Mouse (Mus musculus) CH12.LX (cell line): ENCODE data around the gene Dixdc1. TPM values are rescaled to one million over a fixed set of nuclear protein-coding genes. Genes with fewer than 3 reads are reported as not detected.

Experiments used
- DNase-seq: peaks from one replicate; pipeline ENCODE4 v3.0.0-alpha.2; 2013; ENCODE audit errors: extremely low read depth
- H3K27ac ChIP-seq: 2 replicates; pipeline ENCODE4 v1.5.1; 2012; ENCODE audit warnings: low read depth, mild to moderate bottlenecking, control low read depth, moderate library complexity; ENCODE audit not compliant: insufficient read depth
- H3K27me3 ChIP-seq: replicated peaks from 2 replicates; pipeline ENCODE3; 2012; ENCODE audit warnings: inconsistent platforms
- H3K36me3 ChIP-seq, 2 experiments: replicated peaks in 1 of 2; 2 replicates each; pipeline versions ENCODE3 to v1.6.1; 2012; ENCODE audit warnings: inconsistent platforms in 1 of 2, low read length in 1 of 2, mild to moderate bottlenecking in 1 of 2, mixed read lengths in 1 of 2, moderate library complexity in 1 of 2; ENCODE audit not compliant: control insufficient read depth in 1 of 2, insufficient read depth in 1 of 2
- H3K4me1 ChIP-seq, 2 experiments: 2 replicates each; pipeline ENCODE4 v1.6.1; 2012; ENCODE audit warnings: inconsistent platforms in 1 of 2, moderate library complexity in 1 of 2; ENCODE audit not compliant: insufficient read depth in 2 of 2, control insufficient read depth in 1 of 2
- H3K4me2 ChIP-seq: 2 replicates; pipeline ENCODE4 v1.6.1; 2012; ENCODE audit warnings: low read depth, mild to moderate bottlenecking, control low read depth; ENCODE audit not compliant: poor library complexity, insufficient read depth, severe bottlenecking
- H3K4me3 ChIP-seq, 3 experiments: fragments of 150-350 bp in 1 of 3; sonication (generic) in 1 of 3; replicated peaks in 1 of 3; 2 replicates each; pipeline versions ENCODE3 to v1.5.1; 2011 to 2012; ENCODE audit warnings: low read depth in 2 of 3, low read length in 2 of 3, mild to moderate bottlenecking in 2 of 3, moderate library complexity in 2 of 3, control low read depth in 1 of 3, improper control_type of control experiment in 1 of 3, inconsistent platforms in 1 of 3, mixed read lengths in 1 of 3; ENCODE audit not compliant: poor library complexity in 1 of 3
- H3K79me2 ChIP-seq: replicated peaks from 2 replicates; pipeline ENCODE4 v1.6.1; 2012; ENCODE audit warnings: mild to moderate bottlenecking, moderate library complexity; ENCODE audit not compliant: control insufficient read depth, poor library complexity, insufficient read depth, severe bottlenecking; ENCODE audit errors: extremely low read depth
- H3K9ac ChIP-seq: 2 replicates; pipeline ENCODE4 v1.6.1; 2012; ENCODE audit warnings: low read depth, mild to moderate bottlenecking, control low read depth, moderate library complexity; ENCODE audit not compliant: insufficient read depth
- H3K9me3 ChIP-seq: replicated peaks from 2 replicates; pipeline ENCODE3; 2012; ENCODE audit warnings: low read length, inconsistent platforms, mixed read lengths
- CHD1 ChIP-seq: IDR thresholded peaks from 2 replicates; pipeline ENCODE4 v1.6.1; 2012; ENCODE audit warnings: low read depth, low read length, improper control_type of control experiment, inconsistent platforms
- CTCF ChIP-seq, 2 experiments: IDR thresholded peaks in 1 of 2; conservative IDR thresholded peaks in 1 of 2; 2 replicates each; pipeline ENCODE4 v1.5.1; 2011 to 2012; ENCODE audit warnings: low read depth in 2 of 2, low read length in 2 of 2, improper control_type of control experiment in 1 of 2, inconsistent platforms in 1 of 2, mild to moderate bottlenecking in 1 of 2, moderate library complexity in 1 of 2
- ETS1 ChIP-seq: conservative IDR thresholded peaks from 2 replicates; pipeline ENCODE4 v1.6.1; 2012; ENCODE audit warnings: low read depth, mild to moderate bottlenecking, inconsistent platforms, low read length, improper control_type of control experiment, moderate library complexity
- HCFC1 ChIP-seq: IDR thresholded peaks from 2 replicates; pipeline ENCODE4 v1.6.1; 2012; ENCODE audit warnings: low read depth, mild to moderate bottlenecking, inconsistent platforms, low read length, improper control_type of control experiment
- KAT2A ChIP-seq: IDR thresholded peaks from 2 replicates; pipeline ENCODE4 v1.6.1; 2012; ENCODE audit warnings: low read length, improper control_type of control experiment, inconsistent platforms; ENCODE audit not compliant: insufficient replicate concordance
- MAZ ChIP-seq: IDR thresholded peaks from 2 replicates; pipeline ENCODE4 v1.6.1; 2012; ENCODE audit warnings: low read depth, mild to moderate bottlenecking, inconsistent platforms, low read length, improper control_type of control experiment, moderate library complexity
- MXI1 ChIP-seq: IDR thresholded peaks from 2 replicates; pipeline ENCODE4 v1.6.1; 2011; ENCODE audit warnings: mild to moderate bottlenecking, low read depth, low read length, improper control_type of control experiment
- MYC ChIP-seq: IDR thresholded peaks from 2 replicates; pipeline ENCODE4 v1.6.1; 2011; ENCODE audit warnings: low read depth, mild to moderate bottlenecking, improper control_type of control experiment, low read length
- NRF1 ChIP-seq: IDR thresholded peaks from 2 replicates; pipeline ENCODE4 v1.6.1; 2014; ENCODE audit warnings: low read depth, mild to moderate bottlenecking, inconsistent platforms, low read length, improper control_type of control experiment, moderate library complexity
- PAX5 ChIP-seq: IDR thresholded peaks from 2 replicates; pipeline ENCODE4 v1.6.1; 2012; ENCODE audit warnings: low read length, inconsistent platforms, mixed read lengths
- TCF12 ChIP-seq: IDR thresholded peaks from 2 replicates; pipeline ENCODE4 v1.6.1; 2014; ENCODE audit warnings: low read depth, mild to moderate bottlenecking, inconsistent platforms, low read length, improper control_type of control experiment
- USF2 ChIP-seq: conservative IDR thresholded peaks from 2 replicates; pipeline ENCODE4 v1.6.1; 2011; ENCODE audit warnings: low read depth, low read length, improper control_type of control experiment
- ZKSCAN1 ChIP-seq: IDR thresholded peaks from 2 replicates; pipeline ENCODE4 v1.6.1; 2012; ENCODE audit warnings: low read depth, inconsistent platforms, low read length, improper control_type of control experiment, borderline replicate concordance
- dilution Hi-C: fragments of 300-500 bp; cut with MboI; formaldehyde crosslinking; loops from 2 replicates; pipeline ENCODE4 v1.14.3; 2020; ENCODE audit warnings: low sequenced_read_pairs; ENCODE audit not compliant: extremely low pct_unique_long_range_greater_than_20kb, extremely low pct_ligation_motif_present
- in situ Hi-C: fragments of 300-500 bp; cut with MboI; formaldehyde crosslinking; loops from 3 replicates; pipeline ENCODE4 v1.14.3; 2019; ENCODE audit warnings: low sequenced_read_pairs, low pct_ligation_motif_present, low pct_unique_long_range_greater_than_20kb, mixed read lengths
- polyA plus RNA-seq: library from polyadenylated mRNA; unstranded; fragments of >175 nt; gene quantifications from 2 replicates; pipeline ENCODE4 v1.2.1, GENCODE M21; 2012; ENCODE audit warnings: low read depth; ENCODE audit not compliant: insufficient read length
- total RNA-seq, 2 experiments: library from RNA; depleted of rRNA; stranded (reverse); fragments of 300-350 nt in 1 of 2; fragments of >200 nt in 1 of 2; gene quantifications; 2 replicates each; pipeline ENCODE4 v1.2.3; 2012 to 2014

The Dixdc1 gene
- total and polyA plus RNA-seq, 3 experiments, result 0.13 to 0.23 (median 0.21) TPM

GRCm38 (mm10) chr9:50725921-50726590 lies 13.3 kb downstream of the Dixdc1 start:
- H3K9ac ChIP-seq, result no peak overlapping the region
- H3K27me3 ChIP-seq, result no peaks in the 10 kb centered on the region
- no peak overlapping the region for H3K27ac ChIP-seq
- TF ChIP-seq MYC, result no peak
- TF ChIP-seq KAT2A, result no peak
- no peak for TF ChIP-seq NRF1
- TF ChIP-seq TCF12, result no peak
- TF ChIP-seq CTCF (conservative IDR thresholded peaks at IDR 0.05 in 1 of 2, IDR thresholded peaks at IDR 0.05 in 1 of 2; ENCODE audit: low read depth in 2 of 2, low read length in 2 of 2), result no peak
- no peak for TF ChIP-seq MXI1
- no peak for TF ChIP-seq PAX5
- TF ChIP-seq MAZ, result no peak
- TF ChIP-seq HCFC1, result no peak
- TF ChIP-seq ZKSCAN1, result no peak
- in situ Hi-C loops (no loop called here), dilution Hi-C loops (no loop called here)
- H3K4me3 ChIP-seq, result no peak overlapping the region
- no peaks in the 10 kb centered on the region for H3K9me3 ChIP-seq
- H3K79me2 ChIP-seq, result no peaks in the 10 kb centered on the region
- no peak overlapping the region for H3K4me2 ChIP-seq
- no peaks in the 10 kb centered on the region for H3K36me3 ChIP-seq
- H3K4me1 ChIP-seq, result peaks cover 0 to 7% of the 10 kb centered on the region in 2 experiments; a peak in 2 of 4 replicates
- DNase-seq, result no peak

GRCm38 (mm10) chr9:50724661-50725330 lies 14.5 kb downstream of the Dixdc1 start:
- H3K27ac ChIP-seq, result no peak overlapping the region
- peaks cover 0 to 7% of the 10 kb centered on the region in 2 experiments; a peak in 2 of 4 replicates for H3K4me1 ChIP-seq
- dilution Hi-C loops, result no loop called here
- in situ Hi-C loops, result no loop called here
- no peaks in the 10 kb centered on the region for H3K36me3 ChIP-seq
- no peak overlapping the region for H3K4me2 ChIP-seq
- no peaks in the 10 kb centered on the region for H3K9me3 ChIP-seq
- no peak for DNase-seq
- H3K4me3 ChIP-seq, result no peak overlapping the region
- H3K9ac ChIP-seq, result no peak overlapping the region
- TF ChIP-seq PAX5 (no peak), CHD1 (no peak), HCFC1 (no peak), KAT2A (no peak), ETS1 (no peak), USF2 (no peak)
- H3K79me2 ChIP-seq, result no peaks in the 10 kb centered on the region
- no peaks in the 10 kb centered on the region for H3K27me3 ChIP-seq
